Mouse (Mus musculus) spleen, adult 2 months (tissue): ENCODE measurements at regions not wholly inside any gene's neighbourhood (a gene's known extent, or its start where the extent isn't known, plus 50 kb on each side); places are given as distances from the start of the nearest gene placed in this dataset.

Experiments
- CTCF ChIP-seq: fragments of 200-500 bp; IDR thresholded peaks from 2 replicates; pipeline ENCODE4 v1.5.1; 2011; ENCODE audit warnings: mild to moderate bottlenecking, inconsistent platforms; ENCODE audit not compliant: insufficient read depth, insufficient read length, insufficient replicate concordance; ENCODE audit errors: extremely low read depth
- POLR2A ChIP-seq: fragments of 200-500 bp; IDR thresholded peaks from 2 replicates; pipeline ENCODE4 v1.6.1; 2011; ENCODE audit warnings: low read depth, low read length, inconsistent platforms

GRCm38 (mm10) chr6:143293648-143294047 is 126.6 kb downstream of the Etnk1 start:
- no peak for TF ChIP-seq CTCF
- TF ChIP-seq POLR2A, result no peak
